Mouse (Mus musculus) CH12.LX (cell line): ENCODE results near the gene Tnxb.

Experiments used
- CTCF ChIP-seq, 2 experiments: IDR thresholded peaks in 1 of 2; conservative IDR thresholded peaks in 1 of 2; 2 replicates each; pipeline ENCODE4 v1.5.1; 2011 to 2012; ENCODE audit warnings: low read depth in 2 of 2, low read length in 2 of 2, improper control_type of control experiment in 1 of 2, inconsistent platforms in 1 of 2, mild to moderate bottlenecking in 1 of 2, moderate library complexity in 1 of 2
- JUND ChIP-seq: conservative IDR thresholded peaks from 2 replicates; pipeline ENCODE4 v1.6.1; 2011; ENCODE audit warnings: low read depth, low read length, improper control_type of control experiment
- ZMIZ1 ChIP-seq: IDR thresholded peaks from 2 replicates; pipeline ENCODE4 v1.6.1; 2012; ENCODE audit warnings: low read depth, mild to moderate bottlenecking, inconsistent platforms, low read length, improper control_type of control experiment

GRCm38 (mm10) chr17:34646906-34647787 lies 23.2 kb upstream of the Tnxb start, which contains the start of gene Atf6b:
- TF ChIP-seq ZMIZ1 (no peak; the same call in 1 of the 2 replicates), CTCF (conservative IDR thresholded peaks at IDR 0.05 in 1 of 2, IDR thresholded peaks at IDR 0.05 in 1 of 2; ENCODE audit: low read depth in 2 of 2, low read length in 2 of 2) (no peak), JUND (no peak)
